Mouse (Mus musculus): ENCODE data around the gene Hlx. TPM values are rescaled to one million over a fixed set of nuclear protein-coding genes. Genes with fewer than 3 reads are reported as not detected.

Hlx gene
- total and polyA plus RNA-seq, 2 experiments from 2014 or later = 1.8 to 2.3 TPM

- no peak for TF ChIP-seq CTCF (IDR thresholded peaks at IDR 0.05; ENCODE audit: low read depth)
- Histone ChIP-seq H3K9me3 (ENCODE audit: low read length) (no peaks in the 10 kb centered on the region), H3K4me1 (ENCODE audit: insufficient read depth, low read length) (no peaks in the 10 kb centered on the region), H3K4me2 (ENCODE audit: low read depth, low read length) (peak overlapping the region; percentile 33), H3K27me3 (ENCODE audit: insufficient read depth, low read length) (no peaks in the 10 kb centered on the region), H3K36me3 (ENCODE audit: insufficient read depth, low read length) (no peaks in the 10 kb centered on the region), H3K4me3 (ENCODE audit: low read length) (no peak overlapping the region), H3K9ac (replicated peaks; ENCODE audit: low read length) (no peak overlapping the region), H3K27ac (no peak overlapping the region)
- ATAC-seq (no peak), DNase-seq (ENCODE audit: low spot score) (no peak)
- 15% methylated on average over 9 of the region's 9 CpGs for WGBS
These were observed 39.5 kb upstream of the Hlx start for GRCm38 (mm10) chr1:184771891-184772249.

- no peak overlapping the region for H3K27ac ChIP-seq
- no peaks in the 10 kb centered on the region for H3K36me3 ChIP-seq (ENCODE audit: insufficient read depth, low read length)
- ATAC-seq (peak; percentile 69; the same call in 1 of the 2 replicates), DNase-seq (ENCODE audit: low spot score) (peak; percentile 84)
- H3K9me3 ChIP-seq (ENCODE audit: low read length) = no peaks in the 10 kb centered on the region
- 29% methylated on average over 18 of the region's 18 CpGs for WGBS
- no peaks in the 10 kb centered on the region for H3K4me1 ChIP-seq (ENCODE audit: insufficient read depth, low read length)
- no peaks in the 10 kb centered on the region for H3K27me3 ChIP-seq (ENCODE audit: insufficient read depth, low read length)
- H3K4me2 ChIP-seq (ENCODE audit: low read depth, low read length) = peak overlapping the region; percentile 33
- peak; percentile 85 for TF ChIP-seq CTCF (IDR thresholded peaks at IDR 0.05; ENCODE audit: low read depth)
- no peak overlapping the region for H3K9ac ChIP-seq (replicated peaks; ENCODE audit: low read length)
- H3K4me3 ChIP-seq (ENCODE audit: low read length) = no peak overlapping the region
These were observed 38.9 kb upstream of the Hlx start for GRCm38 (mm10) chr1:184771202-184771890.

DNA sequence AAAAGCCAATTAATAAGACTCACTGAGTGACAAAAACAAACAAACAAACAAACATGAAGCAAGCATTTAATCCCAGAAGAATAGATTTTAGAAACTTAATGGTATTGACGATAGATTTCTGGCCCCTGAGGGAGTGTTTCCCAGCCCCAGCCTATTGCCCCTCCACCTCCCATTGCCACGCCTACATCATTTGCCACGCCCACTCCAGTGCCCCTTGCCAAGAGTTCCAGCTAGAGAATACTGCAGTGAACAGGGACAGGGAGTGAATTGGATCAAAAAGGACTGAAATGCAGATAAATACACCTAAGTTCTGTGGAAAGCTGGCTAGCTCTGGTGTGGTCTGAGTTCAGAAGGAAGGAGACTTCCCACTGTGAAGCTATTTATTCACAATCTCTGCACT is 31.4 kb upstream of the Hlx start:
- no peak for TF ChIP-seq CTCF (IDR thresholded peaks at IDR 0.05; ENCODE audit: low read depth)
- ATAC-seq (no peak), DNase-seq (ENCODE audit: low spot score) (no peak)
- Histone ChIP-seq H3K4me2 (ENCODE audit: low read depth, low read length) (no peak overlapping the region), H3K9ac (replicated peaks; ENCODE audit: low read length) (no peak overlapping the region), H3K4me3 (ENCODE audit: low read length) (no peak overlapping the region), H3K27ac (no peak overlapping the region), H3K36me3 (ENCODE audit: insufficient read depth, low read length) (no peaks in the 10 kb centered on the region), H3K9me3 (ENCODE audit: low read length) (no peaks in the 10 kb centered on the region), H3K4me1 (ENCODE audit: insufficient read depth, low read length) (no peaks in the 10 kb centered on the region), H3K27me3 (ENCODE audit: insufficient read depth, low read length) (no peaks in the 10 kb centered on the region)
- WGBS = 32% methylated on average over 3 of the region's 3 CpGs

GRCm38 (mm10) chr1:184762941-184763340 is 30.5 kb upstream of the Hlx start:
- no peaks in the 10 kb centered on the region for H3K27me3 ChIP-seq (ENCODE audit: insufficient read depth, low read length)
- H3K27ac ChIP-seq = no peak overlapping the region
- no peak for TF ChIP-seq CTCF (IDR thresholded peaks at IDR 0.05; ENCODE audit: low read depth)
- DNase-seq (ENCODE audit: low spot score) = no peak
- no peaks in the 10 kb centered on the region for H3K9me3 ChIP-seq (ENCODE audit: low read length)
- ATAC-seq = no peak
- WGBS = 71% methylated on average over 5 of the region's 5 CpGs
- no peak overlapping the region for H3K9ac ChIP-seq (replicated peaks; ENCODE audit: low read length)
- no peak overlapping the region for H3K4me3 ChIP-seq (ENCODE audit: low read length)
- H3K4me2 ChIP-seq (ENCODE audit: low read depth, low read length) = no peak overlapping the region
- no peaks in the 10 kb centered on the region for H3K36me3 ChIP-seq (ENCODE audit: insufficient read depth, low read length)
- no peaks in the 10 kb centered on the region for H3K4me1 ChIP-seq (ENCODE audit: insufficient read depth, low read length)

DNA sequence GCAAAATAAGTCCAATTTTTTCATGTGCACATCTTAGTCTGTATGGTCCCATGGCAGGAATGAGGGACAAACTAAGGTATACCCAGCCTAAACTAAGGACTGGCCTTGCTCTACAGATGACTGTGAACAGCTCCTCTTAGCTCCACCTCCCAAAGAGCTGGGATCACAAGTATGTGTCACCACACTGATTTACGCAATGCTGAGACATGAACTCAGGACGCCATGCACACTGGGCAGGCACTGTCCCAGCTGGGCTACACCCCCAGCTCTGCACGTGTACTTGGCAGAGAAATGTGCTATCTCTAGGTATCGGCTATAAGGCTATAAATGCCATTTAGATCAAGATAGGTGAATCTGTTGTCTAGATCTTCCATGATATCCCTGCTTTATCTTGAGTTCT is 29.6 kb upstream of the Hlx start:
- no peak for TF ChIP-seq CTCF (IDR thresholded peaks at IDR 0.05; ENCODE audit: low read depth)
- Histone ChIP-seq H3K9me3 (ENCODE audit: low read length) (no peaks in the 10 kb centered on the region), H3K9ac (replicated peaks; ENCODE audit: low read length) (no peak overlapping the region), H3K27me3 (ENCODE audit: insufficient read depth, low read length) (no peaks in the 10 kb centered on the region), H3K4me1 (ENCODE audit: insufficient read depth, low read length) (no peaks in the 10 kb centered on the region), H3K4me3 (ENCODE audit: low read length) (no peak overlapping the region), H3K36me3 (ENCODE audit: insufficient read depth, low read length) (no peaks in the 10 kb centered on the region), H3K4me2 (ENCODE audit: low read depth, low read length) (no peak overlapping the region), H3K27ac (no peak overlapping the region)
- 82% methylated on average over 4 of the region's 4 CpGs for WGBS
- DNase-seq (ENCODE audit: low spot score) = no peak
- no peak for ATAC-seq

GRCm38 (mm10) chr1:184752671-184753070 is 20.3 kb upstream of the Hlx start:
- Histone ChIP-seq H3K27me3 (ENCODE audit: insufficient read depth, low read length) (no peaks in the 10 kb centered on the region), H3K27ac (no peak overlapping the region), H3K4me3 (ENCODE audit: low read length) (no peak overlapping the region), H3K9ac (replicated peaks; ENCODE audit: low read length) (no peak overlapping the region), H3K9me3 (ENCODE audit: low read length) (no peaks in the 10 kb centered on the region), H3K4me1 (ENCODE audit: insufficient read depth, low read length) (no peaks in the 10 kb centered on the region), H3K36me3 (ENCODE audit: insufficient read depth, low read length) (no peaks in the 10 kb centered on the region), H3K4me2 (ENCODE audit: low read depth, low read length) (no peak overlapping the region)
- no peak for TF ChIP-seq CTCF (IDR thresholded peaks at IDR 0.05; ENCODE audit: low read depth)
- no peak for DNase-seq (ENCODE audit: low spot score)
- ATAC-seq = no peak
- 90% methylated on average over 5 of the region's 5 CpGs for WGBS

GRCm38 (mm10) chr1:184750114-184750664 is 17.8 kb upstream of the Hlx start:
- H3K36me3 ChIP-seq (ENCODE audit: insufficient read depth, low read length) = no peaks in the 10 kb centered on the region
- no peak overlapping the region for H3K9ac ChIP-seq (replicated peaks; ENCODE audit: low read length)
- H3K4me3 ChIP-seq (ENCODE audit: low read length) = no peak overlapping the region
- ATAC-seq = no peak
- no peaks in the 10 kb centered on the region for H3K9me3 ChIP-seq (ENCODE audit: low read length)
- no peaks in the 10 kb centered on the region; the same call in 1 of the 2 replicates for H3K27me3 ChIP-seq (ENCODE audit: insufficient read depth, low read length)
- H3K27ac ChIP-seq = no peak overlapping the region
- DNase-seq (ENCODE audit: low spot score) = no peak
- WGBS = 79% methylated on average over 11 of the region's 11 CpGs
- no peak overlapping the region for H3K4me2 ChIP-seq (ENCODE audit: low read depth, low read length)
- H3K4me1 ChIP-seq (ENCODE audit: insufficient read depth, low read length) = no peaks in the 10 kb centered on the region
- no peak for TF ChIP-seq CTCF (IDR thresholded peaks at IDR 0.05; ENCODE audit: low read depth)

All from hindbrain, postnatal 0 days (tissue).